Mouse (Mus musculus): ENCODE measurements around the gene Rhox3h.
"Not testable (repeated sequence)": the region's sequence is repeated elsewhere in the genome, so short reads cannot be mapped to it uniquely, and the experiment has no call there.

Rhox3h gene

DNA sequence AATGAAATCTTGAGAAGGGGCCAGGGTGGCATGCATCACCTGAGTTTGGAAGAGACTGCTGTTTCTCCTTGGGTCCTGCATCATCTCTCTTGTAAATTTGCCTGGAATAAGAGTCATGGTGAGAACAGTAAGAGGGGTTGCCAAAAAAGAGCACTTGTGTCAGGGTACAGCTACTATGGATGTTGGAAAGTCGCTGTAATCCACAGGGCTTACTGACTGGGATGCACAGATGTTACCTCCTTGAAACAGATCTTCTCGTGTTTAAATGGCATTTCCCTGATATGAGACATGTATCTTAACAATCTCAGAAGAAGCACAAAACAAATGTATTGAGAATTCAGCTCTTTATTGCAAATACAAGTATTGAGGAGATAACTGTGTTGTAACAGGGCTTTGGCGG is at the start of gene Rhox3h:
Rhox3h (minus strand) TSS at position 101 of the 400 bp plus-strand sequence.
- not testable (repeated sequence) for DNase-seq

DNA sequence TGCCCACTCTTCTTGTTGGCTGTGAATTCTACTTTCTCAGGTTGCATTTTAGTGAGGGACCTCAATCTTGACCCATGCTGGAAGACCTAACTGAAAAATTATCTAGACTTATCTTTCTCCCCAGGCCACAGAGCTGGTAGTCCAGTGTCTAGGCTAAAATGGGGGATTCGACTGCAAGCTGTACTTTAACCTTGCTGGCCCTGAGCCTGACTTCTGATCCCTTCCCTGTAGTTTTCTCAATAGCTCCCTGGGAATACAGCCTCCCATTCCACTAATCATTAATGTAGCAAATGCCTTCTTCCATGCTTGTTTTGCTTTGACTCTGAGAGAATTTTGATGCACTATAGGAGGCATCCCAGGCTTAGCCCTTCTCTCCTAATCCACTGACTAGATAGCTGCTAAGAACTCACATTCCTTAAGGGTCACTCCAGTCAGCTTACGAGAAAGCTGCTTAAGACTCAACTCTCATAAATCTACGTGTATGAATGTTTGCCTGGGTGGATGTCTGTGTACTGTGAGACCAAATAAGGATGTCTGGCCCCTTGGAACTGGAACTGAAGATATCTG is 33.3 kb upstream of the Rhox3h start:
- DNase-seq: no peak

DNA sequence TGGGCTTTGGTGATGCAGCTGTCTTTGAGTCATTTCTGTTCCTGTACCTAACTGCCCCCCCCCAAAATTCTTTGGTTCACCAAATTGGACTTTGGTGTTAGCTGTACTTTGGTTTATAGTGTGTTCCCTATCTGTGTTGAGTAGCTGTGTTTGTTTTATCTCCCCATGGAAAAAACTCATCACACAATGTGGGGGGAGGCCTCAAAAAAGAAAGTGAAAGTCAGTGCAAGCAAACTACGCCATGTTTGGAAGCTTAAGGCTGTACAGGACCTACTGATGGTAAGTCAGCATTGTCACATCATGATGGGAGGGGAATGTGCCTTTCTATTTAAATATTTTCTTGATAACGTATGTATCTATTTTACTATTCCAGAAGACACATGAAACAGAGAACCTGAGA is 23.7 kb upstream of the Rhox3h start:
- no peak for DNase-seq

GRCm38 (mm10) chrX:37683031-37683715 is 14.6 kb upstream of the Rhox3h start:
- DNase-seq: no peak

GRCm38 (mm10) chrX:37673177-37673576 is 4.6 kb upstream of the Rhox3h start, which contains the start of gene Rhox2h:
Gene Rhox2h (minus strand): TSS chrX:37673277.
- not testable (repeated sequence) for DNase-seq

- not testable (repeated sequence) for DNase-seq
These were observed 17.3 kb downstream of the Rhox3h start, which contains the start of gene Rhox4g for GRCm38 (mm10) chrX:37651227-37651626. Gene Rhox4g (minus strand): TSS chrX:37651327.

- DNase-seq: not testable (repeated sequence)
These were observed 25.2 kb downstream of the Rhox3h start, which contains the start of gene Rhox2g for GRCm38 (mm10) chrX:37643370-37643769. Gene Rhox2g (minus strand): TSS chrX:37643470.

DNA sequence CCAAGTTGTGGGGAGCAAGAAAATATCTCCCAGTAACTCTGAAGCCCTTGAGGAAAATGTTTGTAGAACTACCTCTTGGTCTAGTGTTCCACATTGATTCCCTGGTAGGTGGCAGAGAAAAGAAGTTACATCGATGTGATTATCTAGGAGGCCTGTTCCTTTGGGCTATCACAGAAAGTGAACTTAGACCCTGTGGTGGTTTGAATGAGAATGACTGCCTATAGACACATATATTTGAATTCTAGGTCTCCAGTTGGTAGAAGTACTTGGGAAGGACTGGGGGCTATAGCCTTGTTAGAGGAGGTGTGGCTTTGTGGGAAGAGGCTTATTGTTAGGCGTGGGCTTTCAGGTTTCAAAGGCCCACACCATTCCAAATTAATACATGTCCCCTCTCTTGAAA is 40.1 kb downstream of the Rhox3h start, which contains the start of gene Rhox3g:
Rhox3g (minus strand) TSS at position 101 of the 400 bp plus-strand sequence.
- DNase-seq: not testable (repeated sequence)
